Mouse (Mus musculus): ENCODE results near the gene Sf1.

- no peak for TF ChIP-seq TAL1 (IDR thresholded peaks at IDR 0.05; ENCODE audit: low read length)
- TF ChIP-seq GATA1 (IDR thresholded peaks at IDR 0.05; ENCODE audit: low read length), result no peak
Observed at GRCm38 (mm10) chr19:6397582-6398249, 34.2 kb downstream of the Sf1 start.
